Mouse (Mus musculus): ENCODE measurements around the gene Ube2o. TPM values are rescaled to one million over a fixed set of nuclear protein-coding genes. Genes with fewer than 3 reads are reported as not detected.
"Not testable (repeated sequence)": the region's sequence is repeated elsewhere in the genome, so short reads cannot be mapped to it uniquely, and the experiment has no call there.

Ube2o gene
- polyA plus RNA-seq, 1 experiment from 2014 or later = 17.1 TPM

DNA sequence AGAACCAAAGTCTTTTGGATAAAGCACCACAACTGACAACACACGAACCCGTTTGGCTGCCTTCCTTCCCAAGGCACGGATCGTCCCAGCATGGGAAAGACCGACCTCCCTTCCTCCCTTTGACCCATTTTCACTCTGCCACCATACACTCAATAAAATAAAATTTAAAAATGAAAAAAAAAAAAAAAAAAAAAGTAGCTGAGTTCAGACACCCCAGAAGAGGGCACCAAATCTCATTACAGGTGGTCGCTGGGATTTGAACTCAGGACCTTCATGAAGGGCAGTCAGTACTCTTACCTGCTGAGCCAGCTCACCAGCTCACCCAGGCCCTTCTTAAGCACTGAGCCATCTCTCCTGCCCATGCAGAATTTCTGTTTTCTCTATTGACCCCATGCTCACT is 82.2 kb downstream of the Ube2o start:
- H3K27me3 ChIP-seq (replicated peaks; ENCODE audit: control insufficient read depth, insufficient read depth, low read length) = no peaks in the 10 kb centered on the region
- no peak overlapping the region for H3K4me2 ChIP-seq (ENCODE audit: low read length)
- H3K27ac ChIP-seq (ENCODE audit: low read length) = no peak overlapping the region
- no peak overlapping the region for H3K4me3 ChIP-seq (replicated peaks; ENCODE audit: low read length)
- no peaks in the 10 kb centered on the region for H3K9me3 ChIP-seq (ENCODE audit: control insufficient read depth, low read length)
- peaks cover 9% of the 10 kb centered on the region for H3K4me1 ChIP-seq (replicated peaks; ENCODE audit: control insufficient read depth, insufficient read depth, low read length)
- WGBS = 38% methylated on average over 6 of the region's 6 CpGs
- no peak overlapping the region for H3K9ac ChIP-seq (replicated peaks; ENCODE audit: low read depth, low read length)
- ATAC-seq = no peak
- H3K36me3 ChIP-seq (ENCODE audit: control insufficient read depth, insufficient read depth) = no peaks in the 10 kb centered on the region

DNA sequence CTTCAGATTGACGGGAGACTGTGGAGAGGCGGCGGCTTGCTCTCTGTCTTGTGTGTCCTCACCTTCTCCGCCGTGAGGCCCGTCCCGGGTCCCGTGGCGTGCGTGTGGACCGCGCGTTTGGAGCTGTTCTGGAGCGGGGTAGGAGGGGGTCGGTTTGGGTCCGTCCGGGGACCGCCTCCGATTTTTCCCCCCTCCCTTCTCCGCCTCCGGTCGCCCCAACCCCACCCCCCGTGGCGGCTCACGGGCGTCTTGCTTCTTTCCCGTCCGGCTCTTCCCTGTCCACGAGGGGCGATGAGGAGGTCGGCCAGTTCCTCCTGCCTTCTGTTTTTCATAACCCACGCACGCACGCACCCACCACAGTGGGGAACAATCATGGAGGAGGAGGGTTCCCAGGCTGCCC is 82.7 kb downstream of the Ube2o start:
- Histone ChIP-seq H3K4me2 (ENCODE audit: low read length) (peak overlapping the region; percentile 40), H3K9me3 (ENCODE audit: control insufficient read depth, low read length) (no peaks in the 10 kb centered on the region), H3K27ac (ENCODE audit: low read length) (no peak overlapping the region), H3K4me3 (replicated peaks; ENCODE audit: low read length) (no peak overlapping the region), H3K9ac (replicated peaks; ENCODE audit: low read depth, low read length) (0 out of 2 replicates have a peak overlapping the region, but pooled peaks have one; percentile 12), H3K4me1 (replicated peaks; ENCODE audit: control insufficient read depth, insufficient read depth, low read length) (peaks cover 9% of the 10 kb centered on the region), H3K36me3 (ENCODE audit: control insufficient read depth, insufficient read depth) (no peaks in the 10 kb centered on the region), H3K27me3 (replicated peaks; ENCODE audit: control insufficient read depth, insufficient read depth, low read length) (no peaks in the 10 kb centered on the region)
- 36% methylated on average over 31 of the region's 34 CpGs for WGBS
- no peak for ATAC-seq

DNA sequence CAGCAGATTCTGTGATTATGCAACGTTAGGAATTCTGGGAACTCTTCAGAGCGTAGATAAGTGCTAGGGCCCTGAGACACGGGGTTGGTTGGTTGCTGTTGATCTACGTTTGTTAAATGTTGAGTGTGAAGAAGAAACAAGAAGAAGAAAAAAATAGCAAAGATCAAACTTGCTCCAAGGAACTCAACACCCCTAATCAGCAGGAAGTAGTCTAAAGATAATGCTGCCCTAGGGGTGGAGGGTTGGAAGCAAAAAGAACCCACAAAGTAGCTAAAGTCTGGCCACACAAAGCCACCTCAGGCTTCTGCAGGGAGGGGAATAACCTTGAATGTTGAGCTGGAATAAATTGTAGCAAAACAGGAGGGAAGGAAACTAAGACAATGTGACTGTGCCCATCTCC is 83.9 kb downstream of the Ube2o start:
- H3K27me3 ChIP-seq (replicated peaks; ENCODE audit: control insufficient read depth, insufficient read depth, low read length) = no peaks in the 10 kb centered on the region
- WGBS = 84% methylated on average over 4 of the region's 4 CpGs
- H3K27ac ChIP-seq (ENCODE audit: low read length) = no peak overlapping the region
- H3K9me3 ChIP-seq (ENCODE audit: control insufficient read depth, low read length) = no peaks in the 10 kb centered on the region
- no peaks in the 10 kb centered on the region for H3K36me3 ChIP-seq (ENCODE audit: control insufficient read depth, insufficient read depth)
- no peak for ATAC-seq
- H3K4me1 ChIP-seq (replicated peaks; ENCODE audit: control insufficient read depth, insufficient read depth, low read length) = peaks cover 9% of the 10 kb centered on the region
- H3K4me3 ChIP-seq (replicated peaks; ENCODE audit: low read length) = no peak overlapping the region
- no peak overlapping the region for H3K4me2 ChIP-seq (ENCODE audit: low read length)
- H3K9ac ChIP-seq (replicated peaks; ENCODE audit: low read depth, low read length) = no peak overlapping the region

DNA sequence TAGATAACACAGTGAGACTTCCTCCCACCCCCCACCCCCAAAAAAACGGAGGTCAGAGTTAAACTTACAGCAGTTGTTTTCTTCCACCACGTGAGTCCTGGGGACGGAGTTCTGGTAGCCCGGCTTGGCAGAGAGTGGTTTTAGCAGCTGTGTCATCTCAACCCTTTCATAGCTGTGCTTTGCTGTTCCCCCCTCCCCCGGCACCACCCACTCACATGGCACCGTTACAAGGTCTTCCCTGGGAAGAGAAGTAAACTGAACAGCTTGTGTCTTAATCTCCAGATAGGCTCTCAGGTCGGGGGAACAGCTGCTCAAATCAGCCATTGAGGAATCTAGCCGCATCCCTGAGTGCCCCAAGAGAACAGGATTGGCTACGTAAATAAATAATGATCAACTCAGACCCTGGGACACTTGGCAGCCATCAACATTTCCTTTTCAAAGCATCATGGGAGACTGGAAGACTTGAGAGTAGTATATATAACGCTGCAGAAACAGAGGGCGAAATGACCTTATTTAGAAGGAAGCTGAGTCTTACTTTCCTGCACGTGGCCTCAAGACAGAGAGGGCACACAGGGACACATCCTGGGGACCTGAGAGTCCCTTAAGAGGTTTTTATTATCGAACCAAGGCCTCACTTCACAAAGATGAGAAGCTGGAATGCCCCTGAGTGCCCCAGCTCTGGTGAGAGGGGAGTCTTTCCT is 86.6 kb downstream of the Ube2o start:
- no peaks in the 10 kb centered on the region for H3K36me3 ChIP-seq (ENCODE audit: control insufficient read depth, insufficient read depth)
- no peak overlapping the region for H3K4me3 ChIP-seq (replicated peaks; ENCODE audit: low read length)
- no peak for ATAC-seq
- no peak overlapping the region for H3K9ac ChIP-seq (replicated peaks; ENCODE audit: low read depth, low read length)
- 50% methylated on average over 13 of the region's 13 CpGs for WGBS
- H3K4me2 ChIP-seq (ENCODE audit: low read length) = no peak overlapping the region
- H3K4me1 ChIP-seq (replicated peaks; ENCODE audit: control insufficient read depth, insufficient read depth, low read length) = peaks cover 9% of the 10 kb centered on the region
- no peaks in the 10 kb centered on the region for H3K9me3 ChIP-seq (ENCODE audit: control insufficient read depth, low read length)
- no peak overlapping the region for H3K27ac ChIP-seq (ENCODE audit: low read length)
- H3K27me3 ChIP-seq (replicated peaks; ENCODE audit: control insufficient read depth, insufficient read depth, low read length) = no peaks in the 10 kb centered on the region

DNA sequence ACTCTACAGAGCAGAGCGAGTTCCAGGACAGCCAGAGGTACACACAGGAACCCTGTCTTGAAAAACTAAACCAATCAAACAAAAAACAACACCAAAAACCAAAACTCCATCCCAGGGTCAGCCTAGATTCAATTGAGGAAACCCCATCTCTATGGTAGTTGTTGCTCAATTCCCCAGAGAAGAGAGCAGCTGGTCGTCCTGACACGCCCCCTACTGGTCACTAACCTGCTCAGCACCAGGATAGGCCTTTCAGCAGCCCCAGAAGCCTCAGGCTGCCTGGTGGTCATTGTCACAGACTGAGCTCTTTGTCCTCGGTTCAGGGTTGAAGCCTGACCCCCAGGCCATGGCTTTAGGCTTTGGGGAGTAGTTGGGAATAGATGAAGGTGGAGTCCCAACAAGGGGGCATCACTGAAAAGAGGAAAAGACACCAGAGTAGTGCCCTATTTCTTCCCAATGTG is 87.4 kb downstream of the Ube2o start, which contains the start of gene Prpsap1:
TSS of gene Prpsap1 (minus strand) at position 408 of the 458 bp plus-strand sequence.
- 23% methylated on average over 4 of the region's 4 CpGs for WGBS
- ATAC-seq = no peak
- no peak within 1 kb of the TSS for H3K4me2 ChIP-seq (ENCODE audit: low read length)
- H3K27me3 ChIP-seq (replicated peaks; ENCODE audit: control insufficient read depth, insufficient read depth, low read length) = no peaks in the 10 kb centered on the region
- no peak within 1 kb of the TSS for H3K27ac ChIP-seq (ENCODE audit: low read length)
- no peaks in the 10 kb centered on the region for H3K9me3 ChIP-seq (ENCODE audit: control insufficient read depth, low read length)
- no peak within 1 kb of the TSS for H3K4me3 ChIP-seq (replicated peaks; ENCODE audit: low read length)
- H3K9ac ChIP-seq (replicated peaks; ENCODE audit: low read depth, low read length) = no peak within 1 kb of the TSS
- no peaks in the 10 kb centered on the region for H3K36me3 ChIP-seq (ENCODE audit: control insufficient read depth, insufficient read depth)
- H3K4me1 ChIP-seq (replicated peaks; ENCODE audit: control insufficient read depth, insufficient read depth, low read length) = peaks cover 13% of the 10 kb centered on the region

DNA sequence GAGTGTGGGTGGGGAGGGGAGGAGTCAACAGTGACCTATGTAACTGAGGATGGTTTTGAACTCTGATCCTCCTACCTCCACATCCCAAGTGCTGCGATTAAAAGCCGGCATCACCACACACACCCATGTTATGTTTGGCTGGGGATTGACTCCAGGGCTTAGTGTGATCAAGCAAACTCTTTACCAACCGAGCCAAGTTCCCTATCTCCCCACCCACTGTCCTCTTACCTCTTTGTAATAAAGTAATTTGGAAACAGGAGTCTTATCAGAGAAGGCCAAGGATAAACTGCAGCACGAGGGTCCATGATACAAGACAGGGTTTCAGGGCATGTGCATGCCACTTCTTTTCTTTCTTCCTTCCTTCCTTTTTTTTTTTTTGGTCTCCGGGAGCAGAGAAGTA is 88.1 kb downstream of the Ube2o start:
- no peak for ATAC-seq
- no peak overlapping the region for H3K9ac ChIP-seq (replicated peaks; ENCODE audit: low read depth, low read length)
- H3K36me3 ChIP-seq (ENCODE audit: control insufficient read depth, insufficient read depth) = no peaks in the 10 kb centered on the region
- H3K27me3 ChIP-seq (replicated peaks; ENCODE audit: control insufficient read depth, insufficient read depth, low read length) = no peaks in the 10 kb centered on the region
- H3K4me3 ChIP-seq (replicated peaks; ENCODE audit: low read length) = no peak overlapping the region
- H3K4me1 ChIP-seq (replicated peaks; ENCODE audit: control insufficient read depth, insufficient read depth, low read length) = peaks cover 16% of the 10 kb centered on the region
- no peak overlapping the region for H3K27ac ChIP-seq (ENCODE audit: low read length)
- no peak overlapping the region for H3K4me2 ChIP-seq (ENCODE audit: low read length)
- 92% methylated on average over 5 of the region's 5 CpGs for WGBS
- no peaks in the 10 kb centered on the region for H3K9me3 ChIP-seq (ENCODE audit: control insufficient read depth, low read length)

DNA sequence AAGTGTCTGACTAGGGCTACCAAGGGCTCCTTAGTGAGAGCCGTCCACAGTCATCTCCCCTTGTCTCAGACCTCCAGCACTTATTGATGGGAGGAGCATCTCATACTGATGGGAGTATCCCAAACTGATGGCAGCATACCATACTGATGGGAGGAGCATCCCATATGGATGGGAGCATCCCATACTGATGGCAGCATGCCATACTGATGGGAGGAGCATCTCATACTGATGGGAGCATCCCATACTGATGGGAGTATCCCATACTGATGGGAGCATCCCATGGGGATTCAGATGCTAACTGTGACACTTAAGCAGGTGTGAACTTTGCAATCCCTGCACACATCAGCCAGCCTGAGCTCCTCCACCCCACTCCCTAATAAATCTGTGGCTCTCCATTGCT is 88.7 kb downstream of the Ube2o start:
- ATAC-seq; H3K27me3 ChIP-seq (replicated peaks; ENCODE audit: control insufficient read depth, insufficient read depth, low read length); H3K9ac ChIP-seq (replicated peaks; ENCODE audit: low read depth, low read length); H3K36me3 ChIP-seq (ENCODE audit: control insufficient read depth, insufficient read depth); H3K27ac ChIP-seq (ENCODE audit: low read length); H3K9me3 ChIP-seq (ENCODE audit: control insufficient read depth, low read length); H3K4me3 ChIP-seq (replicated peaks; ENCODE audit: low read length); H3K4me2 ChIP-seq (ENCODE audit: low read length): not testable (repeated sequence)
- WGBS = 92% methylated on average over 1 of the region's 1 CpGs
- H3K4me1 ChIP-seq (replicated peaks; ENCODE audit: control insufficient read depth, insufficient read depth, low read length) = peaks cover 16% of the 10 kb centered on the region

DNA sequence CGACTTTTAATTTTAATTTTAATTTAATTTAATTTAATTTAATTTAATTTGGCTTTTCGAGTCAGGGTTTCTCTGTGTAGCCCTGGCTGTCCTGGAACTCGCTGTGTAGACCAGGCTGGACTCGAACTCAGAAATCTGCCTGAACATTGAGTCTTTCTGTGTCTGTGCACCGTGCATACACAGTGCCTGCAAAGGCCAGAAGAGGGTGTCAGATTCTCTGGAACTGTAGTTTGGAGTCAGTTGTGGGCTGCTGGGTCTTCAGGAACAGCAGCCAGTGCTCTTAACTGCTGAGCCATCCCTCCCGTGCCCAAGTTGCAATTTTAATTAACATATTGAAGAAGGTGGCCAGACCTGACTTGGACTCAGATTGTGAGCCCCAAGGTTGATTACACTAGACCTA is 89.9 kb downstream of the Ube2o start:
- Histone ChIP-seq H3K9me3 (ENCODE audit: control insufficient read depth, low read length) (no peaks in the 10 kb centered on the region), H3K4me1 (replicated peaks; ENCODE audit: control insufficient read depth, insufficient read depth, low read length) (peaks cover 16% of the 10 kb centered on the region), H3K36me3 (ENCODE audit: control insufficient read depth, insufficient read depth) (no peaks in the 10 kb centered on the region), H3K4me3 (replicated peaks; ENCODE audit: low read length) (no peak overlapping the region), H3K27ac (ENCODE audit: low read length) (no peak overlapping the region), H3K27me3 (replicated peaks; ENCODE audit: control insufficient read depth, insufficient read depth, low read length) (no peaks in the 10 kb centered on the region), H3K4me2 (ENCODE audit: low read length) (no peak overlapping the region), H3K9ac (replicated peaks; ENCODE audit: low read depth, low read length) (no peak overlapping the region)
- ATAC-seq = no peak
- WGBS = 74% methylated on average over 6 of the region's 6 CpGs

DNA sequence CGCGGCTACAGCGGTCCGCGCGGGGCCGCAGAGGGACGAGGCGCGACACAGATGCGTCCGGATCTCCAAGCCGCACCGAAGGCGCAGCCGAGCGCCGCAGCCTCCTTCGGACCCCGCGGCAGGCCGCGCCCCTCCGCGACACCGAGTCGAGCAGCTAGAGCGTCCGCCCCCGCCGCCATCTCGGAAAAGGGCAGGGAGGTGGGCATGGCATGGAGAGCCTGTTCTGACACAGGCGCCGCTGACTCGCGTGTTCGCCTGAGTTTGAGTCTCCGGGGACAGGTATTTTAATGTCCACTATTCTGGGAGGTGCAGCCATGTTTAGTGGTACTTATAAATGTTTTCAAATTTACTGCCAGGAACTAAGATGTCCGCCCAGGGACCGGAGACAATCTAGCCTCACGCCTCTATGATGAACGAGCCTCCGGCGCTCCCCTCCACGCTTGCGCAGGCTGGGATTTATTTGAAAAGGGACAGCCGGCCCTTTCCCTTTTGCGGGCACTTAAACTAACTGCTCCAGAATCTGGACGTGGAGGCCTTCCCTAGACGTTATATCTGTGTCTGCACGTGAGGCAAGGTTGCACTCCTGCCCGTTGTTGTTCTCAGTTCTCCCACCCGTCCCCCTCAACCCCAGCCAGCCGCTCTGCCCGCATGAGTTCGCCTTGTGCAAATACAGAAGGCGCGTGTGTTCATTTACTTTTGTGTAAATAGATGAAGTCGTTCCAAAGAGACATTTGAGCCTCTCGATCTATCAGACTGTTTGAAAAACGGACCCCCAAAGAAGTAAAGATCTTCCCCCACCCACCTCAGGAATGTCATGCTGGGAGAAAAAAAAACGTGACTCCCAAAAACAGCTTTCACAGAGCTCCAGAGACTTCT is 90.8 kb downstream of the Ube2o start:
- H3K27me3 ChIP-seq (replicated peaks; ENCODE audit: control insufficient read depth, insufficient read depth, low read length) = no peaks in the 10 kb centered on the region
- peak overlapping the region; percentile 77 for H3K27ac ChIP-seq (ENCODE audit: low read length)
- H3K9me3 ChIP-seq (ENCODE audit: control insufficient read depth, low read length) = no peaks in the 10 kb centered on the region
- H3K4me1 ChIP-seq (replicated peaks; ENCODE audit: control insufficient read depth, insufficient read depth, low read length) = peaks cover 16% of the 10 kb centered on the region
- 0 out of 2 replicates have a peak, but pooled peaks cover 2% of the 10 kb centered on the region for H3K36me3 ChIP-seq (ENCODE audit: control insufficient read depth, insufficient read depth)
- WGBS = under 1% methylated on average over 56 of the region's 62 CpGs
- H3K9ac ChIP-seq (replicated peaks; ENCODE audit: low read depth, low read length) = peak overlapping the region; percentile 97
- H3K4me3 ChIP-seq (replicated peaks; ENCODE audit: low read length) = peak overlapping the region; percentile 99
- peak overlapping the region; percentile 63 for H3K4me2 ChIP-seq (ENCODE audit: low read length)
- ATAC-seq = peak; percentile 97
